Comparison of ENCODE assay signal across 20 mouse cellular contexts in the genomic region with DNA sequence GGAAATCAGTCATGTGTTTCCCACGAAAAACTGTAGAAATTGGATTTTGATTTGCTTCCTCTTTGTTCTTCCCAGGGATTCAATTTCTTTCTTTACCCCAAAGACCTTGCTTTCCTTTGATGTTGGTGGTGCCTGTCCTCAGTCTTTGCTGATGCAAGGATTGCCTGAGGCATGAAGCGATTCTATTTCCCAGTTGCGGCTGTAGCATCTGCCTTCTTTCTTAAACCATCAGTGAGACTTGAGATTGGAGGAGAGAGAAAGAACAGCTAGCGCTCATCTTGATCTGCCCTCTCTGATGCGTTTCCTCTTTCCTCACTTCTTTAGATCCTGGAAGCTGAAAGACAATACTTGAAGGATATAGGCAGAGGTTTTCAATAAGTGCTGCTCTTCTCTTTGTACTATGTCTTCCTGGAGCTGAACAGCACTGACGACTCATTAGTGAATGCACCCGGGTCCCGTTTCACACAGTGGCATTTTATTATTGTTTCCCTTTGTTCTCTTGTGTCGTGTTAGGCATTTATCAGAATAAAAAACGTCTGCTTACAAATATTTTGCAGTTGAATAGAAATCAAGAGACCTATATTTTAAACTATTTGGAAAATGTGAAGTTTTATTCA.
DNase-seq lines count a peak whose midpoint lies in the region; ATAC-seq and TF ChIP-seq lines count a peak whose summit lies in the region.
"Had no signal": no experiment of that assay in that cellular context is flagged by ENCODE, and none has a peak within 500 bp of the region (broad histone marks: within the 10 kb centered on the region; RNA-seq: fewer than 3 reads in every experiment).

No protein-coding gene starts in this region.

- ATAC-seq in midbrain, postnatal 0 days (ENCODE audit: low FRiP score), result 0 out of 2 replicates have a peak, but pooled peaks have one; percentile 5
- ATAC-seq: CD4-positive, CD25-positive, alpha-beta regulatory T cell, adult 4 months; forebrain, embryonic 15.5 days had no signal

- no peak overlapping the region for H3K9ac ChIP-seq in midbrain, postnatal 0 days (replicated peaks; ENCODE audit: low read length, poor library complexity, severe bottlenecking)
- H3K9ac ChIP-seq: forebrain, embryonic 15.5 days; lung, embryonic 14.5 days had no signal

- DNase-seq in embryo, embryonic 10.5 days (ENCODE audit: low spot score), result peak; percentile 12
- no peak for DNase-seq in hindbrain, embryonic 10.5 days (ENCODE audit: low spot score)
- DNase-seq in mesoderm, embryonic 11.5 days (ENCODE audit: low read depth, low spot score), result peak; percentile 10
- peak; percentile 6 for DNase-seq in midbrain, postnatal 0 days (ENCODE audit: low spot score)
- no peak for DNase-seq in heart, adult 11 months
- no peak for DNase-seq in cerebellum, adult 11 months
- DNase-seq in right cerebral cortex, postnatal 4 days, result no peak
- DNase-seq in spleen, postnatal 36 days (ENCODE audit: low spot score in 2 of 2), result no peak
- DNase-seq: heart, adult 18-20 months; kidney, adult 11 months; kidney, postnatal 10 days; lung, embryonic 14.5 days had no signal

- peak overlapping the region; percentile 15; the same call in 1 of the 2 replicates for H3K4me2 ChIP-seq in midbrain, postnatal 0 days (ENCODE audit: low read depth, low read length, poor library complexity, severe bottlenecking)
- H3K4me2 ChIP-seq: forebrain, embryonic 15.5 days; liver, embryonic 11.5 days; lung, embryonic 14.5 days had no signal

- TF ChIP-seq CTCF in midbrain, postnatal 0 days (IDR thresholded peaks at IDR 0.05), result no peak

- H3K27ac ChIP-seq in hindbrain, embryonic 10.5 days, result peak overlapping the region; percentile 72; the same call in 1 of the 2 replicates
- no peak overlapping the region for H3K27ac ChIP-seq in midbrain, postnatal 0 days (ENCODE audit: low read depth, low read length)
- H3K27ac ChIP-seq: forebrain, embryonic 15.5 days; layer of hippocampus, adult 2 months; limb, embryonic 10.5 days; macrophage had no signal

- no peaks in the 10 kb centered on the region for H3K9me3 ChIP-seq in hindbrain, embryonic 10.5 days
- no peaks in the 10 kb centered on the region for H3K9me3 ChIP-seq in midbrain, postnatal 0 days (ENCODE audit: low read length)
- H3K9me3 ChIP-seq: forebrain, embryonic 15.5 days; G1E; limb, embryonic 10.5 days had no signal

- H3K27me3 ChIP-seq in hindbrain, embryonic 10.5 days (ENCODE audit: insufficient read depth, poor library complexity, severe bottlenecking), result no peaks in the 10 kb centered on the region
- H3K27me3 ChIP-seq in midbrain, postnatal 0 days (ENCODE audit: insufficient read depth, low read length), result no peaks in the 10 kb centered on the region
- H3K27me3 ChIP-seq: forebrain, embryonic 15.5 days had no signal

- peaks cover 5% of the 10 kb centered on the region for H3K4me1 ChIP-seq in hindbrain, embryonic 10.5 days (replicated peaks)
- H3K4me1 ChIP-seq in midbrain, postnatal 0 days (ENCODE audit: insufficient read depth, low read length), result no peaks in the 10 kb centered on the region
- H3K4me1 ChIP-seq: forebrain, embryonic 15.5 days; limb, embryonic 10.5 days had no signal

- no peak overlapping the region for H3K4me3 ChIP-seq in hindbrain, embryonic 10.5 days
- H3K4me3 ChIP-seq in midbrain, postnatal 0 days (ENCODE audit: low read depth, low read length), result no peak overlapping the region
- H3K4me3 ChIP-seq: forebrain, embryonic 15.5 days; layer of hippocampus, adult 2 months; limb, embryonic 10.5 days; myocyte had no signal

- 38% methylated on average over 10 of the region's 10 CpGs for WGBS in hindbrain, embryonic 10.5 days
- WGBS in midbrain, postnatal 0 days, result 16% methylated on average over 10 of the region's 10 CpGs

- H3K36me3 ChIP-seq in hindbrain, embryonic 10.5 days, result no peaks in the 10 kb centered on the region
- H3K36me3 ChIP-seq in midbrain, postnatal 0 days (ENCODE audit: insufficient read depth, low read length), result no peaks in the 10 kb centered on the region
- H3K36me3 ChIP-seq: forebrain, embryonic 15.5 days; G1E; limb, embryonic 10.5 days had no signal

Comparison
In these comparisons a context has a peak if more than half of its experiments do, and no peak if none do; other contexts are left out.
1. DNase-seq: peak in embryo, embryonic 10.5 days (single experiment), mesoderm, embryonic 11.5 days (single experiment) and midbrain, postnatal 0 days (single experiment); none in hindbrain, embryonic 10.5 days (single experiment), heart, adult 11 months (single experiment), cerebellum, adult 11 months (single experiment), right cerebral cortex, postnatal 4 days (single experiment) and spleen, postnatal 36 days (0 of 2).